Mouse (Mus musculus) spleen, embryonic (tissue): ENCODE results near the gene Jpt1.
"Not testable (repeated sequence)": the region's sequence is repeated elsewhere in the genome, so short reads cannot be mapped to it uniquely, and the experiment has no call there.

ENCODE experiments used
- CTCF ChIA-PET: fragments of 350-600 bp; sonication (Branson Sonifier 250); formaldehyde crosslinking; loops from one replicate; lab custom pipeline; 2022; lab: Charles Lee

The Jpt1 gene

GRCm38 (mm10) chr11:115512407-115513183, 1.6 kb downstream of the Jpt1 start:
- CTCF ChIA-PET = interaction anchor here (0.6 to 1.1 kb wide), 2 partner anchors 21 to 192 kb away, joined by 4 to 6 read pairs; partner anchors contain the start of gene Nt5c

GRCm38 (mm10) chr11:115512004-115512403, 2.2 kb downstream of the Jpt1 start:
- CTCF ChIA-PET = interaction anchor here (0.6 to 1.1 kb wide), 2 partner anchors 14 to 20 kb away, joined by 3 to 4 read pairs; partner anchors contain the start of gene Nt5c

GRCm38 (mm10) chr11:115511121-115511520, 3.1 kb downstream of the Jpt1 start:
- CTCF ChIA-PET = interaction anchor here (0.6 kb wide), 1 partner anchor 15 kb away, joined by 3 read pairs; no protein-coding TSS in a partner anchor

- CTCF ChIA-PET = no interaction called here
These were observed 3.7 kb downstream of the Jpt1 start for GRCm38 (mm10) chr11:115510507-115510888.

GRCm38 (mm10) chr11:115509773-115510506, 4.2 kb downstream of the Jpt1 start:
- CTCF ChIA-PET = no interaction called here

- CTCF ChIA-PET = no interaction called here
These were observed 6.1 kb downstream of the Jpt1 start for GRCm38 (mm10) chr11:115508061-115508460.

GRCm38 (mm10) chr11:115506586-115506985, 7.6 kb downstream of the Jpt1 start:
- CTCF ChIA-PET = no interaction called here

- CTCF ChIA-PET = no interaction called here
These were observed 11.6 kb downstream of the Jpt1 start for GRCm38 (mm10) chr11:115502636-115503035.

GRCm38 (mm10) chr11:115496559-115496958, 17.6 kb downstream of the Jpt1 start:
- CTCF ChIA-PET = not testable (repeated sequence)

GRCm38 (mm10) chr11:115492387-115492786, 21.8 kb downstream of the Jpt1 start:
- CTCF ChIA-PET = interaction anchor here (1.3 kb wide), 1 partner anchor 20 kb away, joined by 4 read pairs; no protein-coding TSS in a partner anchor

- CTCF ChIA-PET = interaction anchor here (0.6 to 1.5 kb wide), 4 partner anchors 10 to 513 kb away, joined by 3 to 7 read pairs (median 4); no protein-coding TSS in a partner anchor
These were observed 22.7 kb downstream of the Jpt1 start, which contains the start of gene Nt5c for GRCm38 (mm10) chr11:115491356-115492083. Gene Nt5c (minus strand): TSS chr11:115491862.

GRCm38 (mm10) chr11:115490441-115491355, 23.5 kb downstream of the Jpt1 start:
- CTCF ChIA-PET = interaction anchor here (0.6 to 1.5 kb wide), 2 partner anchors 11 to 513 kb away, joined by 3 to 7 read pairs; no protein-coding TSS in a partner anchor

GRCm38 (mm10) chr11:115488551-115489104, 25.6 kb downstream of the Jpt1 start:
- CTCF ChIA-PET = interaction anchor here (0.5 to 0.6 kb wide), 2 partner anchors 16 to 133 kb away, joined by 3 to 8 read pairs; no protein-coding TSS in a partner anchor

GRCm38 (mm10) chr11:115485155-115485554, 29.0 kb downstream of the Jpt1 start:
- CTCF ChIA-PET = no interaction called here

- CTCF ChIA-PET = no interaction called here
These were observed 30.5 kb downstream of the Jpt1 start for GRCm38 (mm10) chr11:115483726-115484125.

GRCm38 (mm10) chr11:115483278-115483677, 30.9 kb downstream of the Jpt1 start:
- CTCF ChIA-PET = no interaction called here

GRCm38 (mm10) chr11:115481553-115482259, 32.5 kb downstream of the Jpt1 start:
- CTCF ChIA-PET = interaction anchor here (0.6 kb wide), 1 partner anchor 149 kb away, joined by 5 read pairs; no protein-coding TSS in a partner anchor

GRCm38 (mm10) chr11:115478296-115478938, 35.8 kb downstream of the Jpt1 start:
- CTCF ChIA-PET = interaction anchor here (0.5 to 0.7 kb wide), 3 partner anchors 66 to 172 kb away, joined by 3 to 8 read pairs (median 4); no protein-coding TSS in a partner anchor
